Comparison of ENCODE assay signal across 13 mouse cellular contexts in genomic region chr3:119537884-119538283, GRCm38 (mm10).
DNase-seq lines count a peak whose midpoint lies in the region; ATAC-seq and TF ChIP-seq lines count a peak whose summit lies in the region.
"Had no signal": no experiment of that assay in that cellular context is flagged by ENCODE, and none has a peak within 500 bp of the region (broad histone marks: within the 10 kb centered on the region; RNA-seq: fewer than 3 reads in every experiment).

No protein-coding gene starts in this region.

- no peak for TF ChIP-seq POLR2A in brain, embryonic 14.5 days (IDR thresholded peaks at IDR 0.05; ENCODE audit: borderline replicate concordance, extremely low read depth, insufficient read depth, insufficient read length, poor library complexity, severe bottlenecking)

- H3K27ac ChIP-seq in kidney, embryonic 14.5 days (ENCODE audit: low read depth, low read length), result no peak overlapping the region
- H3K27ac ChIP-seq: embryonic facial prominence, embryonic 15.5 days; heart, embryonic 13.5 days; liver, embryonic 15.5 days had no signal

- H3K4me1 ChIP-seq in kidney, embryonic 14.5 days (ENCODE audit: control insufficient read depth, insufficient read depth, low read length), result no peaks in the 10 kb centered on the region
- H3K4me1 ChIP-seq: embryonic facial prominence, embryonic 15.5 days; heart, embryonic 13.5 days; liver, embryonic 15.5 days had no signal

- H3K9ac ChIP-seq in kidney, embryonic 14.5 days (ENCODE audit: low read depth, low read length), result no peak overlapping the region
- H3K9ac ChIP-seq: embryonic facial prominence, embryonic 15.5 days; heart, embryonic 13.5 days; liver, embryonic 15.5 days had no signal

- no peaks in the 10 kb centered on the region for H3K36me3 ChIP-seq in kidney, embryonic 14.5 days (ENCODE audit: control insufficient read depth, insufficient read depth, low read length)
- H3K36me3 ChIP-seq: embryonic facial prominence, embryonic 15.5 days; heart, embryonic 13.5 days; liver, embryonic 15.5 days had no signal

- no peak overlapping the region for H3K4me3 ChIP-seq in kidney, embryonic 14.5 days (ENCODE audit: low read length)
- H3K4me3 ChIP-seq: embryonic facial prominence, embryonic 15.5 days; heart, embryonic 13.5 days; liver, embryonic 15.5 days had no signal

- peak; percentile 49; the same call in 1 of the 2 replicates for TF ChIP-seq CTCF in brain, embryonic 14.5 days (IDR thresholded peaks at IDR 0.05; ENCODE audit: borderline replicate concordance, extremely low read depth, insufficient read depth, insufficient read length)

- DNase-seq in cerebellum, postnatal 10 days, result peak; percentile 28 to 33
- DNase-seq in cerebellum, postnatal 36 days, result no peak
- peak; percentile 7 for DNase-seq in kidney, postnatal 10 days
- DNase-seq in 3T3-L1 (ENCODE audit: low read depth, low spot score), result peak; percentile 4
- DNase-seq in brain, embryonic 14.5 days (ENCODE audit: low read depth), result peak; percentile 48
- no peak for DNase-seq in Muller cell, postnatal 12 days (ENCODE audit: inconsistent ontology term)
- DNase-seq in yolk sac, embryonic 10.5 days (ENCODE audit: low spot score), result no peak
- DNase-seq: kidney, adult 11 months; thymus, postnatal 36 days had no signal

- no peak for ATAC-seq in kidney, embryonic 14.5 days (ENCODE audit: low FRiP score, low TSS enrichment)

- 79% methylated on average over 7 of the region's 7 CpGs for WGBS in kidney, embryonic 14.5 days

- no peak overlapping the region for H3K4me2 ChIP-seq in kidney, embryonic 14.5 days (replicated peaks; ENCODE audit: low read depth, low read length)
- H3K4me2 ChIP-seq: embryonic facial prominence, embryonic 15.5 days; heart, embryonic 13.5 days; liver, embryonic 15.5 days had no signal

- no peaks in the 10 kb centered on the region for H3K9me3 ChIP-seq in kidney, embryonic 14.5 days (ENCODE audit: control insufficient read depth, low read length)
- H3K9me3 ChIP-seq: embryonic facial prominence, embryonic 15.5 days; heart, embryonic 13.5 days; liver, embryonic 15.5 days had no signal

- H3K27me3 ChIP-seq in kidney, embryonic 14.5 days (ENCODE audit: control insufficient read depth, insufficient read depth, low read length), result no peaks in the 10 kb centered on the region
- H3K27me3 ChIP-seq: embryonic facial prominence, embryonic 15.5 days; heart, embryonic 13.5 days; liver, embryonic 15.5 days had no signal

Comparison
In these comparisons a context has a peak if more than half of its experiments do, and no peak if none do; other contexts are left out.
1. DNase-seq: peak in cerebellum, postnatal 10 days (2 of 2), kidney, postnatal 10 days (single experiment), 3T3-L1 (single experiment) and brain, embryonic 14.5 days (single experiment); none in cerebellum, postnatal 36 days (0 of 2), Muller cell, postnatal 12 days (single experiment) and yolk sac, embryonic 10.5 days (single experiment).